Mouse (Mus musculus): ENCODE measurements around the gene Fam193a. TPM values are rescaled to one million over a fixed set of nuclear protein-coding genes. Genes with fewer than 3 reads are reported as not detected.

The Fam193a gene
- 19.3 and 67.5 TPM in 2 replicates for polyA plus RNA-seq (2012; rRNA removed; ENCODE audit: low replicate concordance)

DNA sequence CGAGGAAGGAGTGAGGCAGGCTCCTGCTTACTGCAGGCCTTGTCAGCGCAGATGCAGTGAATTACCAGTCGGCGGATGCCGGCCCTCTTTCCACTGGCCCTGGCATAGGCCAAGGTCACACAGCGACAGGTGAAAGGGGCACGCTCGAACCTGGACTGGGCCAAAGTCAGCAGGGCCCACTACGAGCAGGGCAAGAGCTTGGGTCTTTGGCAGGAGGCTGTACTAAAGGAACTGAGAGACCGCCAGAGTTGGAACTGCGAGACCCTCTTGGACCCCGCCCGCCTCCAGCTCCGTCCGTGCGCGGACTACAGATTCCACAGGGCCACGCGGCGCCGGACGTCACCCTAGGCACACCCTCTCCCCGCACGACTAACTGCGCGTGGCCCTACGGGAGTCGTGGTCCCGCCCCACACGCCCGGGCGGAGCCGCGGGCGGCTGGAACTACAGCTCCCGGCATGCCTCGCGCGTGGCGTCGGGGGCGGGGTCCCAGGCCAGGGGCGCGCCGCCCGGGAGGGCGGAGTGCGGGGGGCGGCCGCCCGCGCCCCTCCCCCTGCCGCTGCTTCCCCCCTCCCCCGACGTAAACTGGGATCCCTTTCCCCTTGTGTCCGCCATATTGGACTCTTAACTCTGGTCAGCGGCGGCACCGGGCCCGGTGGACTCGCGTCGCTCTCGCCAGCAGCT lies at the start of gene Fam193a:
TSS of gene Fam193a (plus strand) at position 593 of the 681 bp plus-strand sequence.

DNA sequence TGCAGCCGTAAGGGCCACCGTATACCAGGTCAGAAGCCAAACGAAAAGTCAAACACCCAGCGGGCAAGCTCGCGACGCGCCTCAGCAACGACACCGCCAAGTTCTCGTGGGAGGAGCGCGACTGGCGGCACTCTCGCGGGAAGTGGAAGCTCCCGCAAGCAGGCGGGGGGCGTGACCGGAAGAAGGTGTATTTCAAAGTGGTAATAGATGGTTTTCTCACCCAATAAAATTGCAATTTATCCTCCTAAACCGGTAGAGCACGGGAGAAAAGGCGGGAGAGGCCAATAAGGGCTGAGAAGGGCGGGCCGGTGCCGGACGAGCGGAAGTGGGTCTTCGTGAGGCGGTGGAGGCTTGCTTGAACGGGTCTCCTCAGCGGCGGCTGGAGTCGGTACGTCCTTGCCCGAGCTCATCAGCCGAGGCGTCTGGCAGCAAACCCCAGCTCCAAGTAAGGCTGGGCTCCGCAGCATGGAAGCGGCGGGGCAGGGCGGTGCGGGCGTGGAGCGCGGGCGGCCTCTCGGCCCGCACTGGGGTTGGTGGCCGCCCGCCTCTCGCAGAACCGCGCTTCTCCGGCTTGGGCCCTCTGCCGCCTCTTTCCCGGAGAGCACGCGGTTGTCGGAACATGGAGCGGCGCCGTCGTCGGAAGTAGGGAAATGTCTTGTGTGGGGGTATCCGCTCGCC lies 33.5 kb upstream of the Fam193a start, which contains the start of gene Rnf4:
TSS of gene Rnf4 (plus strand) at position 193 of the 678 bp plus-strand sequence.

DNA sequence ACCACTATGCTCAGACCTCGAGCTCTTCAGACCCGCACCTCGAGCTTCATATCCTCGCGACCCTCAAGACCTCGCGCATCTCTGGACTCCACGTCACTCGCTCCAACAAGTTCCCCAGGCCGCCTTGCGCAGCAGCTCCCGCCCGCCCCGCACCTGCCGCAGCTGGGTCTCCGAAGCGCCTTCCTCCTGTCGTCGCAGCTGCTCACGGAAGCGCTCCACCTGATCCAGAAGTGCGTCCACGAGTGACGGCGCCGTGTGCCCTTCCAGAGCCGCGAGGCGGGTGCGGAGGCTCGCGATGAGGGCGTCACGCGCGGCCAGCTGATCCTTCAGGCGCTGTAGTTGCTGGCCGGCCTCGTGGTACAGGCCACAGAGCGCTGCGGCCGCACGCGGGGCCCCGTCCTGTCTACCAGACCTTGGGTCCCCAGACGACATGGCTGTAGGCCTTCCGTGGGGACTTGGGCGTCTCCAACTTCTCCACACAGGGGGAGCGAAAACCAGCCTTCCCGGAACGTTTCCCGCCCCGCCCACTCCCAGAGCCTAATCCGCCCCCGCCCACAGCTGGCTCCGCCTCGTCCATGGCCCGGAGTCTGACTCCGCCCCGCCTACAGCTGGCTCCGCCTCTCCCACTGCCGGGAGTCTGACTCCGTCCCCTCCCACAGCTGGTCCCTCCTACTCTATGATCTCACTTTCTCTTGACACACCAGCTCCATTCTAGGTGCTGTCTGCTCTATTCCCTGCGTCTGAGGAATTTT lies 143.9 kb downstream of the Fam193a start, which contains the start of gene Tnip2:
TSS of gene Tnip2 (minus strand) at position 526 of the 752 bp plus-strand sequence.

DNA sequence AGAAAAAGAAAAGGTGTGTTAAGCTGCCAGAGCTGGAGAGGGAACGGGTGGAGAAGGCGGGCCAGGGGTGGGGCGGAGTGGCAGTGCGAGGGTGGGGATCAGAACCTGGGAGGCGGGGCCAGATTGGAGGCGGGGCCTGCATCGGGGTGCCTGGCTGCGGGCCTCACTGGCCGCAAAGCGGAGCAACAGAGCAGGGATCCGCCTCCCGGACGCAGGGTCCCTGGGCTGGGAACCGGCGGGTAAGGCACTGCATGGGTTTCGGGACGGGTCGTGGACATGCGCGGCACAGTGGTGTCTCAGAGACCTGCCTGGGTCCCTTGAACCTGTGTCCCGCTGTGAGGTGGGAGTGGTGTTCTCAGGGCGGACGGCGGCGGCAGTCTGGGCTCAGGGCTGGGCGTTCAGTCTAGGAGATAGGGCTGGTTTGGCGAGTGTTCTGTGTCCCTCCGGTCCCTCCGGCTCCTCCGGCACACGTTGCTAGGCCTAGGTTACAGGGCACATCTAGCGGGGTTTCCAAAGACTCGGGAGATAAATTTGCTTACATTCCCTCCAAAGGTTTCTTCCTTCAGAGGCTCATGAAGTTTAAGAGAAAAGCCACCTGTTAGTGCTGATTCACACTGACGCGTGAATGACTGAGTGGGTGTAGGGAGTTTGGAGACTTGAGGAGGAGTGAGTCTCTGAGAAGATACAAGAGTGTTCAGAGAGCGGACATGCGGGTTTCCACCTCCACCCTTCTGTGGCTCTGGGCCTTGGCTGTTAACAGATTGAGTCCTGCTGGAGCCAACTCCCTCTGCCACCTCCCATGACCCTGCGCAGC lies 156.1 kb downstream of the Fam193a start, which contains the start of gene Sh3bp2:
TSS of gene Sh3bp2 (plus strand) at position 176 of the 814 bp plus-strand sequence.

Other genes with a start within 250 kb of the Fam193a start
- 10.1 and 34.1 TPM in 2 replicates for gene Poln, start 200.5 kb upstream of the Fam193a start, polyA plus RNA-seq (2012; rRNA removed; ENCODE audit: low replicate concordance)
- gene Haus3, start 200.4 kb upstream of the Fam193a start, polyA plus RNA-seq (2012; rRNA removed; ENCODE audit: low replicate concordance): 1.5 and 2.6 TPM in 2 replicates
- gene Mxd4, start 182.2 kb upstream of the Fam193a start, polyA plus RNA-seq (2012; rRNA removed; ENCODE audit: low replicate concordance): 245 and 303 TPM in 2 replicates
- gene Zfyve28, start 81.5 kb upstream of the Fam193a start, polyA plus RNA-seq (2012; rRNA removed; ENCODE audit: low replicate concordance): 3.0 and 3.7 TPM in 2 replicates
- gene Cfap99, start 81.3 kb upstream of the Fam193a start, polyA plus RNA-seq (2012; rRNA removed; ENCODE audit: low replicate concordance): 0.14 TPM in 1 of 2 replicates, not detected in the other
- gene Rnf4, start 33.6 kb upstream of the Fam193a start, polyA plus RNA-seq (2012; rRNA removed; ENCODE audit: low replicate concordance): 113 and 114 TPM in 2 replicates
- gene Tnip2, start 144.1 kb downstream of the Fam193a start, polyA plus RNA-seq (2012; rRNA removed; ENCODE audit: low replicate concordance): 21.1 and 32.2 TPM in 2 replicates
- gene Sh3bp2, start 155.9 kb downstream of the Fam193a start, polyA plus RNA-seq (2012; rRNA removed; ENCODE audit: low replicate concordance): 9.8 and 16.9 TPM in 2 replicates
- 153 and 243 TPM in 2 replicates for gene Add1, start 203.7 kb downstream of the Fam193a start, polyA plus RNA-seq (2012; rRNA removed; ENCODE audit: low replicate concordance)

All from subcutaneous adipose tissue, adult 2 months (tissue).